Mouse (Mus musculus) hindbrain, embryonic 11.5 days (tissue): ENCODE measurements around the gene Sacm1l. TPM values are rescaled to one million over a fixed set of nuclear protein-coding genes. Genes with fewer than 3 reads are reported as not detected.

Experiments used
- ATAC-seq: fragments of 200-750 bp; cut with Nextera tagmentation; 2 replicates; pipeline ENCODE4 v1.8.0; 2017; ENCODE audit warnings: mild to moderate bottlenecking, moderate TSS enrichment, moderate library complexity; ENCODE audit not compliant: low FRiP score
- DNase-seq: peaks from one replicate; pipeline ENCODE4 v3.0.0-alpha.2; 2015; ENCODE audit warnings: low spot score
- H3K27ac ChIP-seq: fragments of 300-500 bp; sonication (generic); 2 replicates; pipeline ENCODE4 v1.5.1; 2014; ENCODE audit warnings: mild to moderate bottlenecking, low read depth, low read length
- H3K27me3 ChIP-seq: fragments of 300-500 bp; sonication (generic); 2 replicates; pipeline ENCODE4 v1.6.1; 2014; ENCODE audit warnings: mild to moderate bottlenecking, low read length, moderate library complexity, mixed read lengths; ENCODE audit not compliant: control insufficient read depth, insufficient read depth
- H3K36me3 ChIP-seq: fragments of 300-500 bp; sonication (generic); 2 replicates; pipeline ENCODE4 v1.6.1; 2014; ENCODE audit warnings: mild to moderate bottlenecking, low read length, moderate library complexity, mixed read lengths; ENCODE audit not compliant: control insufficient read depth, insufficient read depth
- H3K4me1 ChIP-seq: fragments of 300-500 bp; sonication (generic); replicated peaks from 2 replicates; pipeline ENCODE4 v1.6.1; 2014; ENCODE audit warnings: low read length, mixed read lengths; ENCODE audit not compliant: control insufficient read depth, insufficient read depth
- H3K4me2 ChIP-seq: fragments of 300-500 bp; sonication (generic); replicated peaks from 2 replicates; pipeline ENCODE4 v1.6.1; 2014; ENCODE audit warnings: mild to moderate bottlenecking, low read depth, low read length
- H3K4me3 ChIP-seq: fragments of 300-500 bp; sonication (generic); 2 replicates; pipeline ENCODE4 v1.5.1; 2014; ENCODE audit warnings: low read depth, low read length
- H3K9ac ChIP-seq: fragments of 300-500 bp; sonication (generic); 2 replicates; pipeline ENCODE4 v1.6.1; 2014; ENCODE audit warnings: low read depth, low read length
- H3K9me3 ChIP-seq: fragments of 300-500 bp; sonication (generic); 2 replicates; pipeline ENCODE4 v1.6.1; 2016; ENCODE audit warnings: low read length; ENCODE audit not compliant: control insufficient read depth
- WGBS: fragments of 180-500 bp; shearing (Covaris S2); extraction: QIAGEN DNeasy Blood & Tissue Kit; methylation state at CpG from one replicate; pipeline ENCODE4 v1.1.7; 2014; 5-methylcytosine and 5-hydroxymethylcytosine counted together
- polyA plus RNA-seq: library from polyadenylated mRNA; unstranded; fragments of >200 nt; fragmentation: Nextera tagmentation; extraction: Ambion mirVana; gene quantifications from 2 replicates; pipeline ENCODE4 v1.2.1, GENCODE M21; 2014

The Sacm1l gene
- polyA plus RNA-seq, 1 experiment from 2014 or later: 50.6 TPM

DNA sequence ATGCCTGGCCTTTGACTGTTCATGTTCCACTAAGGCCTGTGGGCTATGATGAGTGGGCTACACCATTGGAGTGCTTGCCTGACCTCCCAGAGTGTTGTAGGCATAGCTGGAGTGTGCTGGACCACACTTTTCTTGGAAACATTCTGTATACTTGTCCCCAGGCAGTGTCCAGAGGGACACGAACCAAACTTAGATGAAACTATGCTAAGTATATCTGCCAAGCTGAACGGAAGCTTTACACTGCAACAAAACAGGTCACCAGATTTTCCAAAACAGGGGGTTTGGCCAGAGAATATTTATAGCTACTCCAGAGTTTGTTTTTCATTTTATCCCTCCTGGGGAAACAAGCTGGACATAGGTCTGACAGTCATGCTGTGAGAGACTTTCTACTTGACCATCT lies 40.5 kb upstream of the Sacm1l start:
- 90% methylated on average over 2 of the region's 2 CpGs for WGBS

DNA sequence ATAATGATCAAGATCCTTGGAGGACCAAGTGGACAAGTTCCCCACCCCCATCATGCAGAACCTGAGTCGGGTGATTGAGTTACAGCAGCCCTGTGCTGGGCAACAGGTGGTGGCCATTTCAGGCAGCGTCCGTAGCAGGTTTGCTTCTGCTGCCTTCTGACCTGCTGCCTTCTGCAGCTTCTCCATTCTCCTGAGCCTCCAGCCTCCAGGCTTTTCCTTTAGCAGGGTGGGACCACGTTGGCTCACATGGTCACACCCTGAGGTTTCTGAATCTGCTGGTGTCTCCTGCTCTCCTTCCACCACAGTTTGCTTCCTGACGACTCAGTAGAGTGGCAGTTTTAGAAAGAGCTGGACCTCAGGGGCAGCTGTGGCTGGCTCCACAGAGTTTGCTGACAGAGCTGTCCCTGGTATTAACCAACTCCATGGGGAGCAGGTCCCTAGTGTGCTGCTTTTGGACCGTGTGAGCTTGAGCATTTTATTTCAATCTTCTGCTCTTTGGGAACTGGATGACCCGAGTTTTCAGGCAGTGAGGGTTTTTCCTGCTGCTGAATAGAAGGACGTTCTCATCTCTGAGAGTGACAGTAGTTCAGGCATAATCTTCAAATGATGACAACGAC lies 39.7 kb upstream of the Sacm1l start:
- ATAC-seq (no peak), DNase-seq (no peak)
- H3K4me2 ChIP-seq: no peak overlapping the region
- H3K27me3 ChIP-seq: no peaks in the 10 kb centered on the region
- no peak overlapping the region for H3K9ac ChIP-seq
- H3K27ac ChIP-seq: no peak overlapping the region
- no peaks in the 10 kb centered on the region for H3K36me3 ChIP-seq
- no peaks in the 10 kb centered on the region for H3K4me1 ChIP-seq
- no peaks in the 10 kb centered on the region for H3K9me3 ChIP-seq
- H3K4me3 ChIP-seq: no peak overlapping the region
- WGBS: 73% methylated on average over 9 of the region's 9 CpGs

More for the DNA sequence above, 40.5 kb upstream of the Sacm1l start:
- Histone ChIP-seq H3K27me3 (no peaks in the 10 kb centered on the region), H3K9ac (no peak overlapping the region), H3K4me3 (no peak overlapping the region), H3K27ac (no peak overlapping the region), H3K4me2 (no peak overlapping the region), H3K9me3 (no peaks in the 10 kb centered on the region), H3K36me3 (no peaks in the 10 kb centered on the region), H3K4me1 (no peaks in the 10 kb centered on the region)
- ATAC-seq (no peak), DNase-seq (no peak)

DNA sequence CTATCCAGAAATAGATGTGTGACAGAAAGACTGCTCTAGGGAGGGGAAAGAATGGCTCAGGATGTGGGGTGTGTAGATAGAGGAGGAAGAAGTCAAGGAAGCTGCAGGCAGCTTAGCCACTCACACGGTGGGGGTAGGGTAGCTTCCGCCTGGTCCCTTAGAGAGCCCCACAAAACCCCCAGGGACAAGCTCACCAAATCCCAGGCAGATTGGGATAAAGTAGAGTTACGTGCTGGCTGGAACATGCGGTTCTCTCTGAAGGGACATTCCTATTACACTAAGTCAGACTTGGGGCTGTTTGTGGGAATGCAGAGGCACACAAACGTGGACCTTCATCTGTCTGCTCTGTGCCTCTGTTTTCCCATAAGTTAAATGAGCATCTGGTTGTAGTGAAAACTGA lies 38.6 kb upstream of the Sacm1l start:
- H3K36me3 ChIP-seq: no peaks in the 10 kb centered on the region
- no peaks in the 10 kb centered on the region for H3K27me3 ChIP-seq
- no peak overlapping the region for H3K9ac ChIP-seq
- H3K4me3 ChIP-seq: no peak overlapping the region
- WGBS: 83% methylated on average over 5 of the region's 5 CpGs
- no peaks in the 10 kb centered on the region for H3K4me1 ChIP-seq
- DNase-seq (no peak), ATAC-seq (no peak)
- H3K9me3 ChIP-seq: no peaks in the 10 kb centered on the region
- no peak overlapping the region for H3K4me2 ChIP-seq
- no peak overlapping the region for H3K27ac ChIP-seq

GRCm38 (mm10) chr9:123491917-123492585 lies 37.5 kb upstream of the Sacm1l start:
- no peak overlapping the region for H3K4me2 ChIP-seq
- no peaks in the 10 kb centered on the region for H3K36me3 ChIP-seq
- H3K27me3 ChIP-seq: no peaks in the 10 kb centered on the region
- no peak overlapping the region for H3K27ac ChIP-seq
- no peak for DNase-seq
- no peak overlapping the region for H3K4me3 ChIP-seq
- H3K9me3 ChIP-seq: no peaks in the 10 kb centered on the region
- WGBS: 81% methylated on average over 9 of the region's 9 CpGs
- H3K4me1 ChIP-seq: no peaks in the 10 kb centered on the region
- no peak overlapping the region for H3K9ac ChIP-seq
- ATAC-seq: no peak

DNA sequence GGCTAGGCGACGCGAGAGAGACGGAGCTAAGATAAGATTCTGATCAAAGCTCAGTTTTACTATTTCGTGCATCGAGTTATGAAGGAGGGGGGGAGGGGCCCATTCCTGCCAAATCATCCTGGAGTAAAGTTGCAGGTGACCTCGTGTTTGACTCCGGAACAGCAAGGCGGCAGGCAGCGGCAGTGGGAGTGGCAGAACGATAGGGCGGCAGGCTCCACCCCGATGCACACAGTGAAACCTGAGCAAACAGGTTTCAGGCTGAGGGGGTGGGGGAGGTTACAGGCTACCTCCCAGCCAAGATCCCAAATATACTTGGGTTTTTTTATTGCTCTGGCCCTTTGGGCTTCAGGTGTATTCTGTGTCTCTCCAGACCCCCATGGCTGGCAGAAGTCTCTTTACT lies 32.9 kb upstream of the Sacm1l start:
- no peak overlapping the region for H3K9ac ChIP-seq
- H3K36me3 ChIP-seq: no peaks in the 10 kb centered on the region
- no peaks in the 10 kb centered on the region for H3K27me3 ChIP-seq
- ATAC-seq (no peak), DNase-seq (no peak)
- H3K9me3 ChIP-seq: no peaks in the 10 kb centered on the region
- H3K4me2 ChIP-seq: no peak overlapping the region
- H3K4me3 ChIP-seq: no peak overlapping the region
- 26% methylated on average over 13 of the region's 13 CpGs for WGBS
- H3K27ac ChIP-seq: no peak overlapping the region
- no peaks in the 10 kb centered on the region for H3K4me1 ChIP-seq

GRCm38 (mm10) chr9:123497906-123498305 lies 31.7 kb upstream of the Sacm1l start:
- no peak overlapping the region for H3K9ac ChIP-seq
- H3K4me2 ChIP-seq: no peak overlapping the region
- no peaks in the 10 kb centered on the region for H3K4me1 ChIP-seq
- no peaks in the 10 kb centered on the region for H3K27me3 ChIP-seq
- no peak overlapping the region for H3K27ac ChIP-seq
- H3K36me3 ChIP-seq: no peaks in the 10 kb centered on the region
- 88% methylated on average over 5 of the region's 5 CpGs for WGBS
- no peak for DNase-seq
- ATAC-seq: no peak
- no peak overlapping the region for H3K4me3 ChIP-seq
- no peaks in the 10 kb centered on the region for H3K9me3 ChIP-seq

- H3K27ac ChIP-seq: no peak overlapping the region
- DNase-seq (no peak), ATAC-seq (no peak)
- WGBS: 88% methylated on average over 4 of the region's 4 CpGs
- H3K4me3 ChIP-seq: no peak overlapping the region
- H3K4me1 ChIP-seq: no peaks in the 10 kb centered on the region
- no peak overlapping the region for H3K9ac ChIP-seq
- H3K4me2 ChIP-seq: no peak overlapping the region
- H3K27me3 ChIP-seq: no peaks in the 10 kb centered on the region
- H3K9me3 ChIP-seq: no peaks in the 10 kb centered on the region
- H3K36me3 ChIP-seq: no peaks in the 10 kb centered on the region
These were observed 29.1 kb upstream of the Sacm1l start for GRCm38 (mm10) chr9:123500480-123500879.

- DNase-seq (no peak), ATAC-seq (no peak)
- Histone ChIP-seq H3K27ac (no peak overlapping the region), H3K4me2 (no peak overlapping the region), H3K36me3 (no peaks in the 10 kb centered on the region), H3K4me3 (no peak overlapping the region), H3K27me3 (no peaks in the 10 kb centered on the region), H3K9me3 (no peaks in the 10 kb centered on the region), H3K4me1 (no peaks in the 10 kb centered on the region), H3K9ac (no peak overlapping the region)
- WGBS: 82% methylated on average over 5 of the region's 5 CpGs
These were observed 26.3 kb upstream of the Sacm1l start for GRCm38 (mm10) chr9:123503171-123503834.

DNA sequence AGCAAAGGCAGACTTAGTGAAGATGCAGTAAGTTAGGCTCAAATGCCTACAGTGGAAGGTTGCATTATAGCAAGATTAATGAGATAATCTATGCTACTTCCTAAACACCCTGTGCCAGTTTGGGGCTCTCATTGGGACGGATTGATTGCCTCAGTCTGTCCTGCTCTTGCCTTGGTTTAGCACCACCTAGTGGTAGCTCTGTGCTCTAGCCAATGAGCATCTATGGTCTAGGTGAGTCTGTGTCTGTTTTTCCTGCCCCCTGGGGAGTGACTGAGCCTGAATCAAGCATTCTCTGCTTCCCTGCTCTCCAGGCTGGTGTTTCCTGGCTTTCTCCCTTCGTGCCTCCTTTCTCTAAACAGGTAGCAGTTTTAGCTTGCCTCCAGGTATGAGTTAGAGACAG lies 25.2 kb upstream of the Sacm1l start:
- H3K9me3 ChIP-seq: no peaks in the 10 kb centered on the region
- no peak overlapping the region for H3K4me3 ChIP-seq
- no peaks in the 10 kb centered on the region for H3K4me1 ChIP-seq
- WGBS: 10% methylated on average over 2 of the region's 2 CpGs
- no peak overlapping the region for H3K4me2 ChIP-seq
- H3K36me3 ChIP-seq: no peaks in the 10 kb centered on the region
- H3K9ac ChIP-seq: no peak overlapping the region
- no peak overlapping the region for H3K27ac ChIP-seq
- H3K27me3 ChIP-seq: no peaks in the 10 kb centered on the region
- peak; percentile 56; the same call in 1 of the 2 replicates for ATAC-seq
- peak; percentile 70 for DNase-seq
